Mouse (Mus musculus) embryonic fibroblast, embryonic 13.5 days (primary cell): ENCODE results near the gene Myom1.

Experiments
- CTCF ChIP-seq: IDR thresholded peaks from 2 replicates; pipeline ENCODE4 v1.5.1; 2011; ENCODE audit warnings: mild to moderate bottlenecking, control low read depth, low read length, moderate library complexity, borderline replicate concordance; ENCODE audit not compliant: insufficient read depth
- POLR2A ChIP-seq: IDR thresholded peaks from 2 replicates; pipeline ENCODE4 v1.6.1; 2011; ENCODE audit warnings: low read depth, mild to moderate bottlenecking, control low read depth, low read length, moderate library complexity

GRCm38 (mm10) chr17:71019860-71020259, 17.4 kb downstream of the Myom1 start:
- TF ChIP-seq POLR2A (no peak), CTCF (no peak)
